Mouse (Mus musculus) mouse trophoblast stem cell (cell line): Measurements from ENCODE around the gene Atf1.
"Not testable (repeated sequence)": the region's sequence is repeated elsewhere in the genome, so short reads cannot be mapped to it uniquely, and the experiment has no call there.

Source experiments
- in situ Hi-C, 2 experiments: fragments of 300-500 bp; cut with MseI, MboI; formaldehyde crosslinking; loops; 2 replicates in 1 of 2; 3 replicates in 1 of 2; pipeline ENCODE4 v1.15.1; 2025

The Atf1 gene

GRCm38 (mm10) chr15:100260351-100260750 is 32.7 kb downstream of the Atf1 start:
- in situ Hi-C loops = not testable (repeated sequence)

- in situ Hi-C loops = no loop called here
Measured at GRCm38 (mm10) chr15:100263246-100263905, 35.8 kb downstream of the Atf1 start.

- in situ Hi-C loops = no loop called here
Measured at GRCm38 (mm10) chr15:100265586-100266325, 38.1 kb downstream of the Atf1 start.

- in situ Hi-C loops = no loop called here
Measured at GRCm38 (mm10) chr15:100268916-100269315, 41.3 kb downstream of the Atf1 start.

- in situ Hi-C loops = no loop called here
Measured at GRCm38 (mm10) chr15:100269776-100270175, 42.2 kb downstream of the Atf1 start.

- in situ Hi-C loops = not testable (repeated sequence)
Measured at GRCm38 (mm10) chr15:100270609-100271008, 43.0 kb downstream of the Atf1 start.

- in situ Hi-C loops = no loop called here
Measured at GRCm38 (mm10) chr15:100271411-100271810, 43.8 kb downstream of the Atf1 start.

- in situ Hi-C loops = not testable (repeated sequence)
Measured at GRCm38 (mm10) chr15:100273791-100274308, 46.2 kb downstream of the Atf1 start.

GRCm38 (mm10) chr15:100274790-100275559 is 47.4 kb downstream of the Atf1 start:
- in situ Hi-C loops = no loop called here

GRCm38 (mm10) chr15:100276403-100276802 is 48.8 kb downstream of the Atf1 start:
- in situ Hi-C loops = no loop called here

- in situ Hi-C loops = no loop called here
Measured at GRCm38 (mm10) chr15:100277586-100277985, 50.0 kb downstream of the Atf1 start.

GRCm38 (mm10) chr15:100280626-100281025 is 53.0 kb downstream of the Atf1 start, which contains the start of gene Tmprss12:
Gene Tmprss12, plus strand, starts transcription at chr15:100280837.
- in situ Hi-C loops = no loop called here

- in situ Hi-C loops = no loop called here
Measured at GRCm38 (mm10) chr15:100288980-100289379, 61.4 kb downstream of the Atf1 start.

GRCm38 (mm10) chr15:100290858-100291257 is 63.2 kb downstream of the Atf1 start:
- in situ Hi-C loops = no loop called here

GRCm38 (mm10) chr15:100292326-100292725 is 64.7 kb downstream of the Atf1 start:
- in situ Hi-C loops = no loop called here

- in situ Hi-C loops = no loop called here
Measured at GRCm38 (mm10) chr15:100297856-100298255, 70.2 kb downstream of the Atf1 start.

- in situ Hi-C loops = no loop called here
Measured at GRCm38 (mm10) chr15:100300499-100300898, 72.9 kb downstream of the Atf1 start.

GRCm38 (mm10) chr15:100301556-100301955 is 73.9 kb downstream of the Atf1 start:
- in situ Hi-C loops = no loop called here

- in situ Hi-C loops = no loop called here
Measured at GRCm38 (mm10) chr15:100303428-100304018, 75.9 kb downstream of the Atf1 start.

- in situ Hi-C loops = no loop called here
Measured at GRCm38 (mm10) chr15:100304019-100304991, 76.7 kb downstream of the Atf1 start, which contains the start of gene Mettl7a1. Gene Mettl7a1, plus strand, starts transcription at chr15:100304140.
